In the genomic region with DNA sequence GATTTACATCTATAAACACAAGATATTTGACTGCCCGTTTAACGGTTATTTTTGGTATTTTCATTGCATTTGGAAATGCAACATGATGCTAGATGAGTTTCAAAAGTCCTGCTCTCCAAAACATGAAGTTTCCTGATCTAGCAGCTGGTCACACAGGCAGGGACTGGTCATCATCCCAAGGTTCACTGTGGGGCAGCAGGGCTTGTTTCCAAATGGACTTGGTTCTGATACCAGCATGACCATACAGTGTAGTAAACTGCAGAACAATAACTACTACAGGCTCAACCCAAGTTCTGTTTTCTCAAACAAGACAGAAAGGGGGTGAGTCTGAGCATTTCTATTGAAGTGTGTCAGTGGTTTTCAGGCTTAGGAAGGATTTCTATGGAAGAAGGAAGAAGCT, we compare ENCODE assay signal across 8 mouse cellular contexts.
"Had no signal": no experiment of that assay in that cellular context is flagged by ENCODE, and none has a peak within 500 bp of the region (broad histone marks: within the 10 kb centered on the region; RNA-seq: fewer than 3 reads in every experiment).

No protein-coding gene starts in this region.

- H3K4me1 ChIP-seq: midbrain, embryonic 13.5 days had no signal

- H3K27ac ChIP-seq: limb, embryonic 13.5 days; liver, embryonic 14.5 days; midbrain, embryonic 13.5 days had no signal

- H3K4me3 ChIP-seq: limb, embryonic 13.5 days; midbrain, embryonic 13.5 days had no signal

- H3K36me3 ChIP-seq: midbrain, embryonic 13.5 days had no signal

- DNase-seq: left cerebral cortex, postnatal 4 days; lung, adult 18-20 months; right cerebral cortex, adult 18-20 months; right cerebral cortex, postnatal 25 days; thymus, postnatal 4 days had no signal

- H3K27me3 ChIP-seq: limb, embryonic 13.5 days; midbrain, embryonic 13.5 days had no signal
